Mouse (Mus musculus): Measurements from ENCODE around the gene Ube2s. TPM values are rescaled to one million over a fixed set of nuclear protein-coding genes. Genes with fewer than 3 reads are reported as not detected.

The Ube2s gene
- polyA plus RNA-seq, 1 experiment = 451 TPM

- peak; percentile 10 for DNase-seq (ENCODE audit: low read depth)
- TF ChIP-seq CTCF (IDR thresholded peaks at IDR 0.05; ENCODE audit: borderline replicate concordance, extremely low read depth, insufficient read depth, insufficient read length) (no peak), POLR2A (IDR thresholded peaks at IDR 0.05; ENCODE audit: borderline replicate concordance, extremely low read depth, insufficient read depth, insufficient read length, poor library complexity, severe bottlenecking) (0 out of 2 replicates have a peak, but pooled peaks have one; percentile 19)
Observed at GRCm38 (mm10) chr7:4789436-4789935, 22.9 kb downstream of the Ube2s start, which contains the start of gene Tmem238. Tmem238 (minus strand) TSS chr7:4789656.

GRCm38 (mm10) chr7:4788499-4789435, 23.6 kb downstream of the Ube2s start:
- peak; percentile 77 for DNase-seq (ENCODE audit: low read depth)
- TF ChIP-seq POLR2A (IDR thresholded peaks at IDR 0.05; ENCODE audit: borderline replicate concordance, extremely low read depth, insufficient read depth, insufficient read length, poor library complexity, severe bottlenecking) (0 out of 2 replicates have a peak, but pooled peaks have one; percentile 25), CTCF (IDR thresholded peaks at IDR 0.05; ENCODE audit: borderline replicate concordance, extremely low read depth, insufficient read depth, insufficient read length) (peak; percentile 11; the same call in 1 of the 2 replicates)

- no peak for TF ChIP-seq POLR2A (IDR thresholded peaks at IDR 0.05; ENCODE audit: borderline replicate concordance, extremely low read depth, insufficient read depth, insufficient read length, poor library complexity, severe bottlenecking)
- no peak for TF ChIP-seq CTCF (IDR thresholded peaks at IDR 0.05; ENCODE audit: borderline replicate concordance, extremely low read depth, insufficient read depth, insufficient read length)
Observed at GRCm38 (mm10) chr7:4783667-4784268, 28.6 kb downstream of the Ube2s start.

GRCm38 (mm10) chr7:4782759-4783158, 29.6 kb downstream of the Ube2s start, which contains the start of the genes Il11 and Tmem190:
Il11 (minus strand) TSS chr7:4782859.
Tmem190 (plus strand) TSS chr7:4782937.
- no peak for TF ChIP-seq CTCF (IDR thresholded peaks at IDR 0.05; ENCODE audit: borderline replicate concordance, extremely low read depth, insufficient read depth, insufficient read length)
- no peak for DNase-seq (ENCODE audit: low read depth)

More at GRCm38 (mm10) chr7:4783667-4784268, 28.6 kb downstream of the Ube2s start:
- DNase-seq (ENCODE audit: low read depth) = no peak

GRCm38 (mm10) chr7:4782130-4782529, 30.3 kb downstream of the Ube2s start:
- no peak for DNase-seq (ENCODE audit: low read depth)
- TF ChIP-seq POLR2A (IDR thresholded peaks at IDR 0.05; ENCODE audit: borderline replicate concordance, extremely low read depth, insufficient read depth, insufficient read length, poor library complexity, severe bottlenecking) (no peak), CTCF (IDR thresholded peaks at IDR 0.05; ENCODE audit: borderline replicate concordance, extremely low read depth, insufficient read depth, insufficient read length) (no peak)

GRCm38 (mm10) chr7:4779921-4780320, 32.5 kb downstream of the Ube2s start:
- no peak for DNase-seq (ENCODE audit: low read depth)
- TF ChIP-seq POLR2A (IDR thresholded peaks at IDR 0.05; ENCODE audit: borderline replicate concordance, extremely low read depth, insufficient read depth, insufficient read length, poor library complexity, severe bottlenecking) (no peak), CTCF (IDR thresholded peaks at IDR 0.05; ENCODE audit: borderline replicate concordance, extremely low read depth, insufficient read depth, insufficient read length) (no peak)

GRCm38 (mm10) chr7:4777851-4778637, 34.3 kb downstream of the Ube2s start:
- TF ChIP-seq CTCF (IDR thresholded peaks at IDR 0.05; ENCODE audit: borderline replicate concordance, extremely low read depth, insufficient read depth, insufficient read length) (no peak), POLR2A (IDR thresholded peaks at IDR 0.05; ENCODE audit: borderline replicate concordance, extremely low read depth, insufficient read depth, insufficient read length, poor library complexity, severe bottlenecking) (no peak)
- no peak for DNase-seq (ENCODE audit: low read depth)

GRCm38 (mm10) chr7:4776861-4777830, 35.2 kb downstream of the Ube2s start:
- peak; percentile 82 for DNase-seq (ENCODE audit: low read depth)
- TF ChIP-seq CTCF (IDR thresholded peaks at IDR 0.05; ENCODE audit: borderline replicate concordance, extremely low read depth, insufficient read depth, insufficient read length) (no peak), POLR2A (IDR thresholded peaks at IDR 0.05; ENCODE audit: borderline replicate concordance, extremely low read depth, insufficient read depth, insufficient read length, poor library complexity, severe bottlenecking) (no peak)

- TF ChIP-seq POLR2A (IDR thresholded peaks at IDR 0.05; ENCODE audit: borderline replicate concordance, extremely low read depth, insufficient read depth, insufficient read length, poor library complexity, severe bottlenecking) = no peak
- no peak for TF ChIP-seq CTCF (IDR thresholded peaks at IDR 0.05; ENCODE audit: borderline replicate concordance, extremely low read depth, insufficient read depth, insufficient read length)
- no peak for DNase-seq (ENCODE audit: low read depth)
Observed at GRCm38 (mm10) chr7:4776131-4776530, 36.3 kb downstream of the Ube2s start.

- DNase-seq (ENCODE audit: low read depth) = no peak
Observed at GRCm38 (mm10) chr7:4771202-4771601, 41.2 kb downstream of the Ube2s start, which contains the start of gene Fam71e2. Fam71e2 (minus strand) TSS chr7:4771302.

More at GRCm38 (mm10) chr7:4771202-4771601, 41.2 kb downstream of the Ube2s start, which contains the start of gene Fam71e2:
- TF ChIP-seq POLR2A (IDR thresholded peaks at IDR 0.05; ENCODE audit: borderline replicate concordance, extremely low read depth, insufficient read depth, insufficient read length, poor library complexity, severe bottlenecking) = no peak
- no peak for TF ChIP-seq CTCF (IDR thresholded peaks at IDR 0.05; ENCODE audit: borderline replicate concordance, extremely low read depth, insufficient read depth, insufficient read length)

Data from brain, embryonic 14.5 days (tissue).